In the genomic region with DNA sequence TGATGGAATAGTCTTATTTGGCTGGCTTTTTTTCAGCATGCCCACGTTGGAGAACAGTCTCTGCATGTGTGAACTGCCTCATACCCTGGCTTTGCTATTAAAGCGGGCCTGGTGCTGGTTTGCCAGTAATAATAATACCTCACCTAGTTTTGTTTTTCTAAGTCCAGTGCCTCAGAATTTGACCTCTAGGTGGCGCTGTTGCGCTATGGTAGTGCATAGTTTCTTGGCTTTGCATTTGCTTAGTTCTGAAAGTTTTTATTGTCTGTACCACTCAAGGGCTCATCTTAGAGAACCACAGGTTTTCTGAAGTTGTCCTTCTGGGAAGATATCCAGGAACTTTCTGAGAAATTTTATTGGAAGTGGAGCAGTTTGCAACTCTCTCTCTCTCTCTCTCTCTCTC, we compare ENCODE assay signal across 9 mouse cellular contexts. TPM values are rescaled to one million over a fixed set of nuclear protein-coding genes. Genes with fewer than 3 reads are reported as not detected.
DNase-seq lines count a peak whose midpoint lies in the region; ATAC-seq and TF ChIP-seq lines count a peak whose summit lies in the region.
"Had no signal": no experiment of that assay in that cellular context is flagged by ENCODE, and none has a peak within 500 bp of the region (broad histone marks: within the 10 kb centered on the region; RNA-seq: fewer than 3 reads in every experiment).

No protein-coding gene starts in this region.

- H3K9ac ChIP-seq in heart, postnatal 0 days (replicated peaks; ENCODE audit: low read depth, low read length), result no peak overlapping the region

- no peak for ATAC-seq in heart, postnatal 0 days (ENCODE audit: insufficient read depth, low read depth)
- ATAC-seq in common myeloid progenitor, adult 5-6 weeks (replicated peaks; ENCODE audit: low read depth, poor library complexity, severe bottlenecking), result peak; percentile 75
- peak; percentile 58 for ATAC-seq in granulocyte monocyte progenitor cell, adult 5-6 weeks (replicated peaks; ENCODE audit: poor library complexity, severe bottlenecking)

- DNase-seq in heart, postnatal 0 days (ENCODE audit: low spot score), result peak; percentile 59
- no peak for DNase-seq in heart, postnatal 25 days (ENCODE audit: low spot score)
- DNase-seq in T-cell, adult 2 months (ENCODE audit: low spot score), result peak; percentile 59
- peak; percentile 23 to 67 for DNase-seq in left cerebral cortex, adult 8-10 months (ENCODE audit: low spot score in 2 of 2)
- DNase-seq in natural killer cell, adult 2 months (ENCODE audit: low spot score in 2 of 2), result peak; percentile 45 to 72
- DNase-seq in thymus, adult 18-20 months, result peak; percentile 19 to 24

- TF ChIP-seq EP300 in heart, postnatal 0 days (IDR thresholded peaks at IDR 0.05; ENCODE audit: low read depth), result no peak

- peaks cover 22% of the 10 kb centered on the region for H3K36me3 ChIP-seq in heart, postnatal 0 days (replicated peaks; ENCODE audit: control insufficient read depth, insufficient read depth, low read length)

- no peak overlapping the region for H3K27ac ChIP-seq in heart, postnatal 0 days (ENCODE audit: low read depth)

- H3K9me3 ChIP-seq in heart, postnatal 0 days (replicated peaks; ENCODE audit: control insufficient read depth, low read length), result no peaks in the 10 kb centered on the region

- H3K4me1 ChIP-seq in heart, postnatal 0 days (ENCODE audit: control insufficient read depth, insufficient read depth), result no peaks in the 10 kb centered on the region

- no peak overlapping the region for H3K4me2 ChIP-seq in heart, postnatal 0 days (ENCODE audit: low read depth, low read length)

- no peak overlapping the region for H3K4me3 ChIP-seq in heart, postnatal 0 days (ENCODE audit: low read depth, low read length)

- WGBS in heart, postnatal 0 days, result 5% methylated on average over 4 of the region's 4 CpGs

- H3K27me3 ChIP-seq in heart, postnatal 0 days (ENCODE audit: control insufficient read depth, insufficient read depth, low read length), result no peaks in the 10 kb centered on the region

- intact Hi-C loops in heart, postnatal 25 days (cut with DNase I), result loop anchor here (2.0 kb wide), 1 partner anchor 21 kb away; no protein-coding TSS in a partner anchor

- TF ChIP-seq CTCF in heart, postnatal 0 days (IDR thresholded peaks at IDR 0.05; ENCODE audit: low read depth), result peak; percentile 82

RNA-seq across cellular contexts. Expression of a gene that starts 22.0 kb away (rescaled TPM):
- total RNA-seq in heart, postnatal 0 days (2014; rRNA removed; ENCODE audit: low replicate concordance), result not detected in 2 replicates
- 0.25 TPM in 1 of 2 replicates, not detected in the other for polyA plus RNA-seq in heart, postnatal 0 days (2015; fragmentation: Nextera tagmentation; extraction: Ambion mirVana)
- not detected for total RNA-seq in heart, postnatal 25 days (2021)
- not detected in 2 replicates for total RNA-seq in common myeloid progenitor, adult 5-6 weeks (2017)
- total RNA-seq in granulocyte monocyte progenitor cell, adult 5-6 weeks (2014; fragmentation: Nextera tagmentation), result not detected in 2 replicates
- not detected in 2 replicates for total RNA-seq in granulocyte monocyte progenitor cell, adult 5-6 weeks (2017)
- total RNA-seq in left cerebral cortex, adult 8-10 months (2022), result not detected
- polyA plus RNA-seq: neural tube, embryonic 14.5 days had no signal

RNA-seq across cellular contexts. Expression of a gene that starts 22.6 kb away (rescaled TPM):
- 43.0 and 50.7 TPM in 2 replicates for total RNA-seq in heart, postnatal 0 days (2014; rRNA removed; ENCODE audit: low replicate concordance)
- 30.2 and 34.2 TPM in 2 replicates for polyA plus RNA-seq in heart, postnatal 0 days (2015; fragmentation: Nextera tagmentation; extraction: Ambion mirVana)
- 10 to 100 TPM; 35.8 to 39.9 TPM for total RNA-seq in heart, postnatal 25 days (2021)
- 42.1 and 57.7 TPM in 2 replicates for total RNA-seq in common myeloid progenitor, adult 5-6 weeks (2017)
- total RNA-seq in granulocyte monocyte progenitor cell, adult 5-6 weeks (2014; fragmentation: Nextera tagmentation), result 27.2 and 40.0 TPM in 2 replicates
- 35.5 and 48.8 TPM in 2 replicates for total RNA-seq in granulocyte monocyte progenitor cell, adult 5-6 weeks (2017)
- 10 to 100 TPM; 66.4 to 69.6 (median 67.6) TPM for total RNA-seq in left cerebral cortex, adult 8-10 months (2022)

RNA-seq across cellular contexts. Expression of a gene that starts 35.2 kb away (rescaled TPM):
- 14.3 and 15.7 TPM in 2 replicates for total RNA-seq in heart, postnatal 0 days (2014; rRNA removed; ENCODE audit: low replicate concordance)
- polyA plus RNA-seq in heart, postnatal 0 days (2015; fragmentation: Nextera tagmentation; extraction: Ambion mirVana), result 61.5 and 68.9 TPM in 2 replicates
- 10 to 100 TPM; 20.9 to 25.0 TPM for total RNA-seq in heart, postnatal 25 days (2021)
- 24.9 and 32.3 TPM in 2 replicates for total RNA-seq in common myeloid progenitor, adult 5-6 weeks (2017)
- total RNA-seq in granulocyte monocyte progenitor cell, adult 5-6 weeks (2014; fragmentation: Nextera tagmentation), result 35.4 and 35.7 TPM in 2 replicates
- total RNA-seq in granulocyte monocyte progenitor cell, adult 5-6 weeks (2017), result 30.1 and 33.2 TPM in 2 replicates
- total RNA-seq in left cerebral cortex, adult 8-10 months (2022), result 10 to 100 TPM in 2 of 4 experiments, 1 to 10 TPM in 2; 6.9 to 12.3 (median 9.6) TPM
